Mouse (Mus musculus) megakaryocyte, embryonic 14.5 days (primary cell): ENCODE measurements around the gene Tmem109.

Source experiments
- FLI1 ChIP-seq: IDR thresholded peaks from 2 replicates; pipeline ENCODE4 v1.6.1; 2012; ENCODE audit warnings: low read length, inconsistent platforms, mixed read lengths
- GATA1 ChIP-seq: IDR thresholded peaks from 3 replicates; pipeline ENCODE4 v1.6.1; 2012; ENCODE audit warnings: mixed read lengths, low read length, inconsistent platforms, borderline replicate concordance

DNA sequence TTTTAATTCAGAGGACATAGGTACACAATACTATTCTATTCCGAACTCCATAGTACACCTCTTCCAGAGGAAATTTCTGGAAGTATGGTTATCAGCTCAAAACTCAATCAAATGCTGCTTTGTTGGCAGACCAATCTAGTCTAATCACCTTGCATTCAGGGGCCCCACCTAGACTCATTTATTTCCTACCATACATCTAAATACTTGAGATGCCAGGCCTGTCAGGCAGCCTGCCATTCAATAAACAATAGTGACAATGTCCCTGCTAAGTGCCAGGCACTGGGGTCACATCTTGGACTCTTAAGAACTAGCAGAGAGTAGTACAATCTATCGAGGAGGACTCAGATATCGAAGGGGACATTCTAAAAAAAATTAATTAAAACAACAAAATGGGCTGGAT is 10.4 kb upstream of the Tmem109 start:
- no peak for TF ChIP-seq GATA1
- no peak for TF ChIP-seq FLI1
